Mouse (Mus musculus) liver (tissue): Measurements from ENCODE around the gene Atp5l.
"Not testable (repeated sequence)": the region's sequence is repeated elsewhere in the genome, so short reads cannot be mapped to it uniquely, and the experiment has no call there.

ENCODE experiments used
- DNase-seq: peaks from one replicate; pipeline ENCODE4 v3.0.0-alpha.2; 2020; ENCODE audit warnings: mixed read lengths

Atp5l gene

DNA sequence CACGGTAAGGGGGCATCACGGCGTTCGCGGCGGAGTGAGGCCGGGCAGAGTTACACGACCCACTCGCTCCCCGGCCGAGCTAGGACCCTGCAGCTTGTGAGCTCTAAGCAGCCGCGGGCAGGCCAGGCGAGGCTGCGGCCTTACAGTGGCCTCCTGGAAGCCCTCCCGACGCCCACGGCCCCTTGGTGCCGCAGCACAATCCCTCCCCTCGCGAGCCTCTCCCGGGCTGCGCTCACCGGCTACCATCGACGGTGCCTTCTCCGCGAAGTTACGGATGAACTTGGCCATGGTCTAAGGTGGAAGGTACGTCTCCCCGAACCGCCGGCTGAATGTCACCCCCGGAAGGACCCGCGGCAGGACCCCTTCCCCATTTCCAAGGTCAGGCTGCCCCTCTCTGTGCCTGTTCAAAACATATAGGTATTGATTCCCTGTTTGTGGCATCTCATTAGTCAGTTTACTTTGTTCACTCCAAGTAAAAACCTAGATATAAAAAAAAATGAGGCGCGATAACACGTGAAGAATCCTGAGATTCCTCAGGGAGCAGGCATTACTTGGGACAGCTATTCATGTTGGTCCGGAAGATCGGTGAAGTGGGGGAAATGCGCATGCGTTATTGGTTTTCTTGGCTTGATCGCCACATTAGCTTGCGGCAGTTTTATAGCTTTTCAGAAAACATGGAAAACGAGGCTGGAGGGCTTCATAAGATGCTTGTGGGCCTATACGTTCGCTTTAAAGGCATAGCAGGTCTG lies at the start of gene Atp5l:
Atp5l (minus strand) TSS at position 369 of the 749 bp plus-strand sequence.
- DNase-seq: peak; percentile 87

DNA sequence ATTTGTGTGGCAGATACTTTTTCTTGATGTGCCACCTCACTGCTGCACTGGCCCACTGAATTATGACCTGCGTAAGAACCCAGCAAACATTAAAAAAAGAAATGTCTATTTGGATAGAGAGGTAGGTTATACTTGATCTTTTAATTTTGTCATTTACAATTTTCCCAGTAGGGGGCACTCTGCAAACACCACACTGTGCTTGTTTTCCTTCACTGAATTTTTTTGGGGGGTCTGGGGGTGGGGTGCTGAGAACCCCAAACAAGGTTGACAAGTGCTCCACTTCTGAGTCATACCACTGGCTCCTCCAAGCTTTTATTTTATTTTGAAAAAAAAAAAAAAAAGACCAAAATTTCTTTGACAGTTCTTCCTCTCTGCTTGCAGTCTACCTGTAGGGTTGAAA lies 48.9 kb upstream of the Atp5l start:
- DNase-seq: no peak

DNA sequence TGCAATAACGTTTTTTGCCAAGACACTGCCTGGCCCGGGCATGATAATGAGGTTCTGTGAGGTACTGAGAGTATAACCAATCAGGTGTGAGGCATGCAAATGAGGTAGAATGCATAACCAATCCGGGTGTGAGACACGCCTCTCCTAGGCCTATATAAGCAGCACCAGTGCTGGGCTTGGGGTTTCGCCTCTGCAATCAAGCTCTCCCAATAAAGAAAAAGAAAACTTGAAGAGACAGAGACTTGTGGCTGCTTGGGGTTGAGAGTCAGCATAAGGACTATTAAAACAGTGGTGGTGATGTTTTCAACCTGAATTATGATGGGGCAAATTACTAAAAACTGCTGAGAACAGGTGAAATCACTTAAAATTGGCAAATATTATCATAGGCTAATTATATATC lies 47.2 kb upstream of the Atp5l start:
- not testable (repeated sequence) for DNase-seq

DNA sequence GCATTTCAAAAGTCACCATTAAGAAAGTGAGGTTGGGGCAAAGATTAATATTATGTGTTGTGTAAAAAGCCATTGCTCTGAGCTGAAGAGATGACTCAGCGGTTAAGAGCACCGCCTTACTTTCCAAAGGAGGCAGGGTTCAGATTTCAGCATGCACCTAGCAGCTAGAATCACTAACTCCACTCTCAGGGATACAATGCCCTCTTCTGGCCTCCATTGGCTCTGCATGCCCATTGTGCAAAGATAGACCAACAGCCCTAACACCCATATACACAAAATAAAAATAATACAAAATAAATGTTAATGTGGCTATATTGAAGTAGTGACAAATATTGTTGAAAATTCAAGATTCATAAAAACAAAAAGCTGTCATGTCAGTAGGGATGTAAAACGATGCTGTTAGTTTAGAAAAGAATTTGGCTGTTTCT lies 46.3 kb upstream of the Atp5l start:
- DNase-seq: peak; percentile 74

DNA sequence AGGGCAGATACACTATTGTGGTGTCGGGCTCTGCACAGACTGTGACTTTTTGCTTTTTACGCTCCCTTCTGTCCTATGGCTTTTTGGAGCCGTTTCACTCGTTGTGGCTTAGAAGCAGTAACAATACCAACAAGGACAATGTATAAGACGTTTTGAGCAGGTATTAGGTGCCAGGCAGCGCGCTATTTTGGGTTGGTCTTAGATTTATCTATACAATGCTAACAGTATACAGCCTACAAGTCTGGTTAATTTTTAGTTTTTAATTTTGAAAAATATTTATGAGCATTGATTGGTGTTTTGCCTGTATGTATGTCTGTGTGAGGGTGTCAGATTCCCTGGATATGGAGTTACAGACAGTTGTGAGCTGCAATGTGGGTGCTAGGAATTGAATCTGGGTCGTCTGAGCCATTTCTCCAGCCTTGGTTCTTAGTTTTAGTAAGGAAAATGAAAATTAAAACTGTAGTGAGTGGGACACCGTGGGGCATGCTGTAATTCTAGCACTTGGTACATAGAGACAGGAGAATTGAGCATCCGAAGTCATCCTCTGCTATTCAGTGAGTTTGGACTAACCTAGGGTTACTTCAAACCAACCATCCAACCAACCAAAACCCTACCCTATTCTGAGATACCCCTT lies 45.4 kb upstream of the Atp5l start:
- DNase-seq: no peak

DNA sequence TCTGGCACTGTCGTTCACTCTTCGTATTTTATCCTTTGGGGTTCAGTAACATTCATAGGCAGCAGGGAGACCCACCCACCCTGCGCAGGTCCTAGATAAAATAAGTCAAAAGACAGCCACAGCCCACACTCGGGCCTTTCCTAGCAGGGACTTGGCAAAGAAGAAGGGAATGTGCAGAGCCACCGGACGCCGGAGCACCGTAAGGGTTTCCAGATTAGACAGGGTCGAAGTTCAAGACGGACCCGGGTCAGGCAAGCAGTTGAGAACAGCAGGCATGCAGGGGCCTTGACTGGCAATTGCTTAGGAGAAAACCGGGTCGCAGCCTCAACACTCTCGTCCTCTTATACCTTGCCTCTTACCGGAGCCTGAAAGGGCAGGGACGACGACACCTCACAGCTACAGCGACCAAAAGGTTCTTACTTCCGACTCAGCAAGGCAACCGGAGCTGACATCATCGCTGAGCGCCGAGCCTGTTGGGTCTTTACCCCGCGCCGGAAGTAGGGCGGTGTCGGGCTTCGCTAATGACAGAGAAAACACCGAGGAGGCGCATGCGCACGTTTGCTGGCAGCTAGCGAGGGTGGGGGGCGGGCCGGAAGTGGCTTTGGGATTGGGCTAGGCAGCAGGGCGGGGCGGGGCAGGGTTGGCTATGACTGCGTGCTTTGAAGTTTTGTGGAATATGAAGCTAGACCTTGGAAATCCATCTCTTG lies 44.7 kb upstream of the Atp5l start, which contains the start of gene Ube4a:
Ube4a (minus strand) TSS at position 475 of the 707 bp plus-strand sequence.
- peak; percentile 98 for DNase-seq

DNA sequence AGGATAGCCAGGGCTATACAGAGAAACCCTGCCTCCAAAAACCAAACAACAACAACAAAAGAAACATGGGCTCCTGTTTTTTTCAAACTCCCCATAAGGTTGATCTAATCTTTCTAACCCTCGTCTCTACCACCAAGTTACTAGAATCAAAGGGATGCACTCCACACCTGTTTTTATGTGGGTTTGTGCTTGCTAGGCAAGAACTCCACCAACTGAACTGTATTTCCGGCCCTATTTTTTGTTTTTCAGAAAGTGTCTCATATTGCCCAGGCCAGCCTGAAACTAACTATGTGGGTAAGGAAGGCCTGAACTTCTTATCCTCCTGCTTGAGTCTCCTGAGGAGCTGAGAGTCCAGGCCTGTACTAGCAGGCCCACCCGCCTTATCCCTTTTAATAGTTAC lies 33.9 kb upstream of the Atp5l start:
- no peak for DNase-seq

DNA sequence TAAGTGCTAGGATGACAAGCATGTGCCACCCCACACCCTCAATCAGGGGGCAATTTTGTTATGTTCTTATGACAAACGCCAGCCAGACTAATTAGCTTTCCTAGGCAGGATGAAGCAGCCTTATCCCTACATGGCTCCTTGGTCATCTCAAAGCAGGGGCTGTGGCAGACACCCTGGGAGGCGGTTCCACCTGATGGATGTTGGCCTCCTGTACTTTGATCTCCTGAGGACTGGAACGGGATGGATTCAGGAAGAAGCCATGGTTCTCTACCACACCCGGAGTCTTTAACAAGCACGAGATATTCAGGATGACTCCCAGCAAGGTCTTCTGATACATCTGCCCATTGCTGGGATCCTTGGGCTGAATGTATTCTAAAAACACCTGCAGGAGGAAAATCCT lies 27.3 kb upstream of the Atp5l start:
- no peak for DNase-seq

DNA sequence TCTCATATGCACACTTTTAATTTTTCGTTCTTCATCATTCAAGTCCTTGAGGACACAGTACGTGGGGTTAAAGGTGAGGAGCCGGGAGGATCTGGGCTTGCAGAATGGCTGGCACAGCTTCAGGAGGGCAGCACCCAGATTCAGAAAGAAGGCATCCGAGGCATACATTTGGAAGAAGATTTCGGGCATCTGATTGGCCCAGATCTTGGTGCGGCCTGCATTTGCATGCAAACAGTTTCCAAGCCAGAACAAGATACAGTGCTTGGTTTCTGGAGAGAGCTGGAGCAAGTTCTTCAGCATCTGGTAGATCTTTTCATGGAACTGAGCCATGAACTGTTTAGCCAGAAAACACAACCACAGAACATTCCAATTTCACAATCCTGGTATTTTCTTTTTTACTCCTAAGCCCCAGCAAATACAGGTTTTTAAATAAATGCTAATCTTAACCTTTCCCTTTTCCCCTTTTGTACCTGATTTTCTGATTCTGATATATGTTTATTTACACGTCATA lies 25.7 kb upstream of the Atp5l start:
- DNase-seq: no peak

DNA sequence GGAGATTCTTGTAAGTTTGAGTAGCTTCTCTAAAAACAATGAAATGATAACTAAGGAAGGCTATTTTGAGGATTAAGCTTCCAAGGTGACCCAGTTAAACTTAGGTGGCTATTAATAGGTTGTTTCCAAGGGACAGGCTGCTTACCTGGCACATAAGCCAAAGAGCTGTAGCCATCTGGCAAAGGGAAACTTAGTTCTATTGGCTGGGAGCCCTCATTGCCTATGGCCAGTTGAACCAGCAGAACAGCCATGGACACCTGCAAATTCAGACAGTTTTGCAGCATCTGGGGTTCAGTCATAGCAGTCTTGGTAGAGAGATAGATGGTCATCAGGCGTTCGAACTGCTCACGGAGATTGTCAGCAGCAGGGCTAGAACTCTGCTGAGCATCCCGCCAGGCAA lies 21.9 kb upstream of the Atp5l start:
- DNase-seq: no peak

DNA sequence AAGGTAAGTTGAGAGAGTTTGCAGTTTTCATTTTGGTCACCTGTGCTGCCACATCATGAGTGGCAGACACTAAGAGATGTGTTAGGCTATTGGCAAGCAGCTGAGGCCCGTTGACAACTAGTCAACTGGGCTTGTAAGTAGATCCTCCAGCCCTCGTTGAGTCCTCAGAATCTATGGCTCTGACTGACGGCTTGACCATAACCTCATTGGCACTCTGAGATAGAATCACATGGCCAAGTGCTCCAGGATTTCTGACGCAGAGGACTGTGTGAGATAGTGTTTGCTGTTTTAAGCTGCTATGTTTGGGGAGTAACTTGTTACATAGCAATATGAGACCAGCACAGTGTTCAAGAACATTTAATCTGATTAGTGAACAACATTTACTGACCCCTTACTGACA lies 21.2 kb upstream of the Atp5l start:
- DNase-seq: no peak

DNA sequence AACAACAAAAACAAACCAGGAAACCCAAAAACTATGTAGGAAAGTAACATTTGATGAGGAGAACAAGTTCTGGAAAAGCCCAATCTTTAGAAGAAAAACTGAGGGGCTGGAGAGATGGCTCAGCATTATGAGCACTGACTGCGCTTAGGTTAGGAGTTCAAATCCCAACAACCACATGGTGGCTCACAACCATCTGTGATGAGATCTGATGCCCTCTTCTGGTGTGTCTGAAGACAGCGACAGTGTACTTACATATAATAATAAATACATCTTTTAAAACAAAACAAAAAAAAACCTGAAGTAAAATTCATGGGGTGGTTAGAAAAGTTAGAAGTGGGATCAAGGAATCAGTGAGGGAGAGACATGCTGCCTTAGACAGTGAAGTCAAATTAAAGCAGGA lies 1.0 kb upstream of the Atp5l start:
- no peak for DNase-seq

DNA sequence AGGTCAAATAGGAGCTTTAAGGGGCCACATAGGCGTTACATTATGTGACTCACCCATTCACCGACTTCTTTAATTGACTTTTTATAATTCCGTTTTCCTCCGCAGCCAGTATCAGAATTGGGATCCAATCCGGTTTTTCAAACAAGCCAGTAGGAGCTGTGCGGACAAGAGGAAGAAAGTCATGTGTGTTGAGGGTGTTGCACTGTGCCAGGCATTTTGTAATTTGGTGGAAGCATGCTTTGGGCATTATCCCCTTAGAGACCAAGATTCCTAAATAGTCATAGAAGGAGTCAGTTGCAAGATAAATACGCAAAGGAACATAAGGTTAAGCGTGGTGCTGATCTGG lies 554 bp upstream of the Atp5l start:
- DNase-seq: peak; percentile 40

DNA sequence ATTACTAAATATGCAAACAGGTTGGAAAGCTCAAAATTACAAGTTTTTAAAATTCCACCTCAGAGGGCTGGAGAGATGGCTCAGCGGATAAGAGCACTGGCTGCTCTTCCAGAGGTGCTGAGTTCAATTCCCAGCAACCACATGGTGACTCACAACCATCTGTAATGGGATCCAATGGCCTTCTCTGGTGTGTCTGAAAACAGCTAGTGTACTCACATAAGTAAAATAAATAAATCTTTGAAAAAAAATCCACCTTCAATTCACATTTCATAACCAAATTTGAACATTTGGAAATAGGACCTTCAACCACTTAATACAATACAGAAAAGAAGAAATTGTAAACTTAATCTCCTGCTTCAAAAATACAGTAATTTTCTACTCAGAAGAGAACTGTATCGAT lies 936 bp downstream of the Atp5l start:
- DNase-seq: no peak

DNA sequence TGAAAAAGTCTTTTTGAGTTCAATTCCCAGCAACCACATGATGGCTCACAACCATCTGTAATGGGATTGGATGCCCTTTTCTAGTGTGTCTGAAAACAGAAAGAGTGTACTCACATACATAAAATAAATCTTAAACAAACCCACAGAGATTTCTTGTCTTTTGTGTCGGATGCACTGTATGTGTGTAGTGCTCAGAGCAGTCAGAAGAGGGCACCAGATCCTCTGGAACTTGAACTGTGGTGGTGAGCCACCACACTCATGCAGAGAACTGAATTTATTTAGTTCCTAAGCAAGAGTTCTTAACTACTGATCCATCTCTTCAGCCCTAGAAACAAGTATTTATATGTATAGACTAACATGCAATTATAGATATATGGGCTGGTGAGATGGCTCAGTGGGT lies 4.3 kb downstream of the Atp5l start:
- peak; percentile 29 for DNase-seq

DNA sequence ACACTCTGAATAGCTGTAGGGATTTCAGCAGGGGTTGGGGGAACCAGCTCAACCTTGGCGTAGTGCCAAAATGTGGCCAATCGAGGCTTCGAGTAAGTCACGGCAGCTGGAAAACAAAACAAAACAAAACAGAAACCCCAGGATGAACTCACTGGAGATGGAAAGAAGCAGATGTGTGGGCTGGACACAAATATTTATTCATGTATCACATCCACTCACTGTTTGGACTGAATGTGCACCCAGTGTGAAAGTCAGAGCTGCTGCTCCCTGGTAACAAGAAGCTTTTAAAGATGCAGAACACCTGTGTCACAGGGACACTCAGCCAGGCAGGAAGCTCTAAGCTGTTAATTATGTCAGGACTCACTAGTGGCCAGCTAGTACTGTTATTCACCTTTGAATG lies 5.8 kb downstream of the Atp5l start:
- DNase-seq: no peak

DNA sequence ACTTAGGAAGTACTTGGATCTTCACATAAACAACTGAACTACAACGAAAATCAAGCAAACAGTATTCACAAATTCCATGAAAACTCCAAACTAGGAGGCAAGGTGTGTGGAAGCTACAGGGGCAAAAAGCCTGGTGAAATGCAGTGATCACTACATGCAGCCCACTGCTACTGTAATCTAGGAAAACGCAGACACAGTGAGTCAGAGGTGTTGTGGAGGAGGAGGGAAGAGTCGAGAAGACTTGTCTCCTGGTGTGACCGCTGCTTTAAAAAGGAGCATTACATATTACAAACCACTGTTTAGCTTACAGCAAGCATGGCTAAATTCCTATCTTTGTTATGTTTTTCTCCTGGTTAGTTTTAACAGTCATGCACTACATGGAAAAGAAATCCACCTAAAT lies 9.2 kb downstream of the Atp5l start:
- DNase-seq: no peak

DNA sequence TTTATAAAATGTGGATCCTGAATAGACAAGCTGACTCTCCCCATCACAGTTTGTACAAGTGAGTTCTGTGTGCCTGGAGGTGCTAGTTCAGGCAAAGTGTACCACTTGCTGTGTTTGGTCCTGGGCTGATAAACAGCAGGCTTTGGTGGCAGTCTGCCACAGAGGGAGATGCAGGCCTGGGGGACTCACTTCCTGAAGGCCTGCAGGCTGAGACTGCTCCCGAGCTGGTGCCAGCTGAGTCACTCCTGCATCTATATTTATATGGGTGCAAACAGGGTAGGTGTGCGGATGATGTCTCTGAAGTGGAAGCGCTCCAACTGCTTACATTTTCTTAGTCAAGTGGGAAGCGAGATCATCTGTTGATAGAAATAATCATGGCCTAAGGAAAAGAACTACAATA lies 14.9 kb downstream of the Atp5l start:
- DNase-seq: no peak

DNA sequence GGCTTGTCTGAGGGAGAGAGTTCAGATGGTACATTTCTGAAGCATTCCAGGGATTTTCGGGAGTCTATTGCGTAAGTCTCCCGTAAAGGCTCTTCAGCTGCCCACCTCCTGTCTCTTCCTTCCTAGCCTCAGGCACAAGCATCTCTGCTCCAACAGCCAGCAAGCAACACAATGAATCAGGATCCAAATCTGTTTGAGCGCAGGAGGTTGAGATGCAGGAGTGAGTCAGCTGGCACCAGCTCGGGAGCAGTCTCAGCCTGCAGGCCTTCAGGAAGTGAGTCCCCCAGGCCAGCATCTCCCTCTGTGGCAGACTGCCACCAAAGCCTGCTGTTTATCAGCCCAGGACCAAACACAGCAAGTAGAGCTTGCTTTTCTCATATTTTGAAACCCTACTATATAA lies 15.6 kb downstream of the Atp5l start:
- DNase-seq: no peak

DNA sequence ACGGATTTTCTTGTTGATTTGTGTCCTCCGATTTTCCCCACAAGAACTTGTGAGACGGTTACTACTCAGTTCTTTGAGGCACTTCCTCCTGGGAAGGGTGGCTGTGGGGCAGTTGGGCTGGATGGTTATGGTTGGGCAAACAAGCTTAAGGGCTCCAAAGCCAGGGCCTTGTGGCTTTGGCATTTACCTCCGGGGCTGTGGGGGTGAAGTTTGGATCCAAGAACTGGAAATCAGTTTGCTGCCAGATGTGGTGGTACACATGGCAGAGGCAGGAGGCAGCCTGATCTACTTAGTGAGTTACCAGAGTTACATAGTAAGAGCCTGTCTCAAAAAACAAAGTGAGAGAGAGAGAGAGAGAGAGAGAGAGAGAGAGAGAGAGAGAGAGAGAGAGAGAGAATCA lies 16.7 kb downstream of the Atp5l start:
- no peak for DNase-seq

DNA sequence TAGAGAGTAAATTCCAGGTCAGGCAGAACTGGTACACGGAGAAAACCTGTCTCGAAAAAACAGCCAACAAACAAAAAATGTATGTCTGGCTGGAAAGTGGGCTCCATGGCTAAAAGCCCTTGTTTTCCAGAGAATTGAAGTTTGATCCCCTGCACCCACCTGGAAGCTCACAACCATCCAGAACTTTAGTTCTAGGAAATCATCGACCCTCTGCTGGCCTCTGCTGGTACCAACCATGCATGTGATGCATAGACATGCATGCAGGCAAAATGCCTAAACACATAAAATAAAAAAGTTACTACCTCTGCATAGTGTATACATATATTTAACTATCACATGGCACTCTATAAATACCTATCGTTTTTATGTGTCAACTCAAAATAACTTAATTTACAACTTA lies 20.1 kb downstream of the Atp5l start:
- DNase-seq: no peak

DNA sequence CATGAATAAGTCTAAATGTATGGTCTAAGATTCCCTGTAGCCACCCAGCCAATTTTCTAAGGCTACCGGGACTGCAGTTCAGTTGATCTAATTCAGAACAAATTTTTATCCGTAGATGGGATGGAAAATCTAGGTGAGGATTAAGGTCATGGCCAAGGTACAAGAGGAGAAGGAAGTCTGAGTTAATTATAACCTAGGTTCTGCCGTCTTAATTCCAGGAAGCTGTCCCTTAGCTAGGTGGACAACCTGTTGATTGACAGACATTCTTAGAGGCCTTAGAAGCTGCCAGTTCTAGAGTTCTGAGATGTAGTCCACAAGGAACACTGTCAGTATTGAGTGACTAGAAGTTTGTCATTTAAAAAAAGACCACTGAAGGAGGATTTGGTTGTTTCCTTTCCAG lies 20.8 kb downstream of the Atp5l start:
- no peak for DNase-seq

DNA sequence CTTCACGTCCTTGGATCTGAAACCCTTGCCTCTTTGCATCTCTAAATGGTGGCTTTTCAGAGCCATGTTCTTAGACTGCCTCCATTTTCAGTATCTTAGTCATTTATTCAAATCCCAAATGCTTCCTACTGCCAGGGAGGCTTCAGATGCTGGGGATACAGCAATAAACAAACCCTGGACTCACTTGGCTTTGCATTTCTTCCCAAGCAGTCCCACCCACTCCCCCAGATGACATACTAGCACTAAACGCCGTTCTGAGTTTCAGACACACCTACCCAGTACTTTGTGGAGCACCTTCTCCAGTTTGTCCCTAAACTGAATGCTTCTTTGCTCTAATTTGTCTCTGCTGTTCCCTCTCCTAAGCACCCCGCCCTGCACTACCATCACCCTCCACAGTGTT lies 23.5 kb downstream of the Atp5l start:
- DNase-seq: no peak

DNA sequence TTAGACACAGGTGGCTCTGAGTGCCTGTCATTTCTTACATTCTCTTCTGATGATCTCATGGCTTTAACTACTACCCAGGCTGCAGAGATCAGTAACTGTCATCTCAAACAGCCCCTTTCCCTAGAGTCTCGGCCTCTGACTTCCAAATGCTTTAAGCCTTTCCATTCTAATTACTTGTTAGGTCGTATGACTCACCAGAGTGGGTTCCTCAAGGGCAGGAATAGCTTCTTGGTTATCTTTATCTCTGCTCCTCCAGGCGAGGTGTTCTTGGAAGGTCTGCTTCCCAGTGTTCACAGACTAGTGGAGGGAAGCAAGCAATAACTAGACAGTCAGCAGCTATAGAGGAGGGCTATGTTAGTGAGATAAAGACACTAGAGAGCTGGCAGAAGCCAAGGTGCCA lies 27.9 kb downstream of the Atp5l start:
- DNase-seq: no peak
